Mouse (Mus musculus) cerebellum, adult 9-10 months (tissue): ENCODE results near the gene Gm28048.

Experiments used
- DNase-seq: peaks from one replicate; pipeline ENCODE4 v3.0.0; 2022

The Gm28048 gene

GRCm38 (mm10) chr11:22883676-22884075, 98.2 kb downstream of the Gm28048 start:
- DNase-seq = no peak

DNA sequence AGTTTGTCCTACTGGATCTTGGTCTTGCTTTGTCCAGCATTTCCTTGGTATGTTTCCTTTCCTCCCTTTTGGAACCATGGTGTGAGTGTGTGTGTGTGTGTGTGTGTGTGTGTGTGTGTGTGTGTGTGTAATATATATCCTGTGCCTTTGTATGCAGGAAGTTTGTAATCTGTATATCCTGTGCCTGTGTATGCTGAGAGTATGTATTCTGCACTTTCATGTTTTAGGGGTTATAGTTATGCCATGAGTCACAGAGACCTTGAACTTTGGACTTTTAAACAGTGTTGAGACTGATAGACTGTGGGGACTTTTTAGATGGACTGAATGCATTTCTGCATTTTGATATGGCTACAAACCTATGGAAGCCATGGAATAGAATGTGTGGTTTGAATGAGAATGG, 99.0 kb downstream of the Gm28048 start:
- DNase-seq = no peak

GRCm38 (mm10) chr11:22880383-22881172, 101.3 kb downstream of the Gm28048 start:
- no peak for DNase-seq

GRCm38 (mm10) chr11:22879645-22880044, 102.2 kb downstream of the Gm28048 start:
- no peak for DNase-seq

DNA sequence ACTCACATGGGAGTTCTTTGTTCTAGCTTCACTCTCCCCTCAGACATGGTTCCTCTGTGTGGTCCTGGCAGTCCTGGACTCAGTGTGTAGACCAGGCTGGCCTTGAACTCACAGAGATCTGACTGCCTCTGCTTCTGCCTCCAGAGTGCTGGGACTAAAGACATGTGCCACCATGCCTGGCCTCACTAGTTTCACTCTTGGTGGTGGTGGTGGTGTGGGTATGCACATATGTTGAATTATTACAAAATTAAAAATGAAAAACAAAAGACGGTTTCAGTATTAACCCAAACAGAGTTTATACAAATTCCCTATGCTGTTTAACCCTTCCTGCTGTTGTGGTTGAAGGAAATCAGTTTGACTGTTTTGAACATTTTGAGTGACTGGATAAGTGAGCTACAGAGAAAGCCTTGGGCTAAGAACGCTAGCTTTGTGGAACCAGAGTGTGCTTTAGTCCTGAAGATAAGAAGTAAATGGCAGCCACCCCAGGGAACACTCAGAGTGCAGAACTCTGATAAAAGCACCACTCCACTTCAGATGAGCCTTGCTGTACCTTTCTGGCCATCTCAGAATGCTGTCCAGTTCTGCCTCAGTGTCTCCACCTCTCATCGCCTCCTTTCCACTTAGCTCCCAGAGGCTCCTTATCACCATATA, 105.1 kb downstream of the Gm28048 start:
- DNase-seq = no peak

DNA sequence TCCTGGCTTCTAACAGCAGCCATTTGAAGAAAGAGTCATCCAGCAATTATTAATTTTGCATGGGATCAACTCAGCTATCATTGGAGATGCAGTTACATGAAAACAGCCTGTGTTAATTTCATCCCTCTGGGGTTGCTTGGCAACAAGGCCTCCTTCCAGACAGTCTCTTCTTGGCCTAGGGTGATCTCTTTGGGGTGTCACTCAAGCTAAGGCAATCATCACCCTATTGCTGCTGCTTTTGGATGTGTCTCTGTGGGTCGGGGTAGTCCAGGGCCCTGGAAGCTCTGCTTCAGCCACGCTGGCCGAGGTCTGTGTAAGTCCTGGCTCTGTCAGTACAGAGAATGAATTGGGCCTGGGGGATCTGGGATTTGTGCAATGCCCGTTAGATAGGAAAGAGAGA, 106.6 kb downstream of the Gm28048 start:
- DNase-seq = no peak

- DNase-seq = no peak
Measured at GRCm38 (mm10) chr11:22874747-22875146, 107.1 kb downstream of the Gm28048 start.

- peak; percentile 46 for DNase-seq
Measured at GRCm38 (mm10) chr11:22873383-22873782, 108.5 kb downstream of the Gm28048 start.

GRCm38 (mm10) chr11:22872307-22872680, 109.6 kb downstream of the Gm28048 start:
- no peak for DNase-seq

GRCm38 (mm10) chr11:22871628-22872306, 110.1 kb downstream of the Gm28048 start:
- DNase-seq = no peak

DNA sequence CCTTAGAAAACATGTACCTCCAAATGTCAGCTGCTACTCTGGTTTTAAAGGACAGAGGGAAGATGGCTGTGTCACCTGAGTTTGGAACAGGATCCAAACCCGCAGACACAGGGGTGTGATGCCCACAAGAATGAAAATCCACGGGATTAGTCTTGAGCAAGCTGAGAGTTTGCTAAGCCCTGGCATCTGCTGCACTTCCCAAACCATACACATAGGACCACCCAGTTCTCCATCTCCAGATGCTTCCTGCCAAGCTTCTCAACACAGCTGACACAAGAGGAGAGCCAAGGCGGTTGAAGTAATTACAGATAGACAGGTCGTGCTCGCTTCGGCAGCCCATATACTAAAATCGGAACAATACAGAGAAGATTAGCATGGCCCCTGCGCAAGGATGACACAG, 113.3 kb downstream of the Gm28048 start:
- DNase-seq = no peak

DNA sequence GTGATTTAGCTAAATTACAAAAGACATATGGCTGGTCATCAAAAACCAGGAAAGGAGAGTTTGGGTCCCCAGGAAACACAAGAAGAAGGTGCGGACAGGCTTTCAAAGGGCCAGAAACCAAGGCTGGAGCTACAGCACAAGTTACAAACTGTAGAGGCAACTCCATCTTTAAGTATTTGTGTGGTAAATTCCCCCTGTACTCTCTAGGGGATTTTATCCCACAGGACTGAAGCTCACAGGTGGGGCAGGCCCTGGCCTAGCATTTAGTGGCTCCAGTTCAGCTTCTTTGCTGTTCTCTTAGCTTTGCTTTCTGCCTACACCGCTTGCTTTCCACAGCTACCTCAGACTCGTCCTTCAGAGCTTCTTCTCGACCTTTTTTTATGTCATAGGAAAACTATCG, 114.2 kb downstream of the Gm28048 start:
- DNase-seq = no peak

GRCm38 (mm10) chr11:22865635-22866246, 116.1 kb downstream of the Gm28048 start:
- no peak for DNase-seq

DNA sequence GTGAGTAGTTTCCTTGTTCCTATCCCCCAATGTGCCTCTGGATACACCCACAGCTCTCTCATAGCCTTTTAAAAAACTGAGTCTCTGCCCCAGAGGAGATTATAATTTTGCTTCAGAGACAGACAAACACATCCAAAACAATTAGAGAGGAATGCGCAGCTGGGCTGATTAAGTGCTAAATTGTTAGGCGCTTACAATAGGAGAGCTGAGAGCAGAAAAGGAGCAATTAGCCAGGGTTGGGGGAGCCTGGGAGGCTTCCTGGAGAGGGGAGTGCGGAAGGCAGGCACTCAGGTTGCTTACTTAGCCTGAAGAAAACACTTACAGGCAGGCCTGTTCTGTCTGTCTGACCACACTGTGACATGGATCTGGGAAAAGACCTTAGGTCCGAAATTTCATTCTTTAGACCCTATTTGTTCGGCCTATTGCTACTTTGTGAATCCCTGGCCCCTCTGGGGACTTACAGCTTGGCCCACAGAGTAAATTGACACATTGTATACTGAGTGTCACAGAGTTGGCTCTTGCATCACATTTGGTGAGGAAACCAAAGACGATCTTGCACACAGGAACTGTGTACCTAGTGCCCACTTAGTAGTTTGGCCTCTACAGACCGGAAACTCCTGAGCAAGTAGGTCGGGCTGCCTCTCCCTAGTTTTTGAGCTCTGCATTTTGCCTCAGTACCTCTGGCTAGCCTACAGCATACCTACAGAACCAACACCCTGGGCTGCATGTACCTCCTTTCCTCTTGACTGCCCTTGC, 117.4 kb downstream of the Gm28048 start:
- no peak for DNase-seq

- no peak for DNase-seq
Measured at GRCm38 (mm10) chr11:22863581-22863980, 118.3 kb downstream of the Gm28048 start.

GRCm38 (mm10) chr11:22861315-22861714, 120.6 kb downstream of the Gm28048 start:
- no peak for DNase-seq

DNA sequence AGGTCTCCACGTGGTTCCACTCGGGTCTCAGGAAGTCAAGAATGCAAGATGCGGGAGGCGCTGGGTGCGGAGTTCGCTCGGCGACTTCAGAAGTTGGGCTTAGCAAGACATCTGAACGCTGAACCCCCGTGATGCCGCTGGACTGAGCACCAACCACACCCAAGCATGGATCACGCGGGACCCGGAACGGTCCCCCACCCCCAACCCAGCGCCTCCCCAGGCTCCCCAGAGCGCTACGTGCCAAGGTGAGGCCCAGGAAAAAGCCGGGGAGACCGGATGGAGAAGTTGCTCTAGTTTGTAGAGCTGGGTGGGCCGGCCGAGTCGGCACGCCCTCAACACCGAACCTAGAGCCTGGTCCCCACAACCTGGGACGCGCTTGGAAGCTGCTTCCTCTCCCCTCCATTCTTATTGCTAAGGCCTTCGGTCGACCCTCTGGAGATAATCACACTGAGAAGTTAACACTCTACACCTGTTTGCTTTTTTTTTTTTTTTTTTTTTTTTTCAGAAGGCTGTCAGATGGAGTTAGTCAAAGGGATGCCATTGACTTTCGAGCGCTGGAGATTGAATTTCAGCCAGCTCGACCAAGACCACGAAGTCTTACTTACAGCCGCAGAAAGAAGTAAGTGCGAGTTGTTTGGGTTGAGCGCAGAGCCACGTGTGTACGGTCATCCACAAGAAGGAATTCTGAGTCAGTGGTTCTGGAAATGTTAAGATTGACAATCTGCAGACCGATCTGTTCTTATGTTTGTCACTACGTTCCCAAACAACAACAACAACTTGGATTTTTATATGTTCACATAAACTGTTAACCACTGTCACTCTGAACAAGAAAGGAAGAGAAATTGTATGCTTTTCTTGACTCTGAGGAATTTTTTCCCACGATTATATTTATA, 121.3 kb downstream of the Gm28048 start, which contains the start of gene B3gnt2:
Gene B3gnt2, minus strand, starts transcription at position 627 of the 893 bp plus-strand sequence.
- DNase-seq = no peak

GRCm38 (mm10) chr11:22859633-22860334, 122.1 kb downstream of the Gm28048 start:
- DNase-seq = no peak

- no peak for DNase-seq
Measured at GRCm38 (mm10) chr11:22859301-22859632, 122.6 kb downstream of the Gm28048 start.

DNA sequence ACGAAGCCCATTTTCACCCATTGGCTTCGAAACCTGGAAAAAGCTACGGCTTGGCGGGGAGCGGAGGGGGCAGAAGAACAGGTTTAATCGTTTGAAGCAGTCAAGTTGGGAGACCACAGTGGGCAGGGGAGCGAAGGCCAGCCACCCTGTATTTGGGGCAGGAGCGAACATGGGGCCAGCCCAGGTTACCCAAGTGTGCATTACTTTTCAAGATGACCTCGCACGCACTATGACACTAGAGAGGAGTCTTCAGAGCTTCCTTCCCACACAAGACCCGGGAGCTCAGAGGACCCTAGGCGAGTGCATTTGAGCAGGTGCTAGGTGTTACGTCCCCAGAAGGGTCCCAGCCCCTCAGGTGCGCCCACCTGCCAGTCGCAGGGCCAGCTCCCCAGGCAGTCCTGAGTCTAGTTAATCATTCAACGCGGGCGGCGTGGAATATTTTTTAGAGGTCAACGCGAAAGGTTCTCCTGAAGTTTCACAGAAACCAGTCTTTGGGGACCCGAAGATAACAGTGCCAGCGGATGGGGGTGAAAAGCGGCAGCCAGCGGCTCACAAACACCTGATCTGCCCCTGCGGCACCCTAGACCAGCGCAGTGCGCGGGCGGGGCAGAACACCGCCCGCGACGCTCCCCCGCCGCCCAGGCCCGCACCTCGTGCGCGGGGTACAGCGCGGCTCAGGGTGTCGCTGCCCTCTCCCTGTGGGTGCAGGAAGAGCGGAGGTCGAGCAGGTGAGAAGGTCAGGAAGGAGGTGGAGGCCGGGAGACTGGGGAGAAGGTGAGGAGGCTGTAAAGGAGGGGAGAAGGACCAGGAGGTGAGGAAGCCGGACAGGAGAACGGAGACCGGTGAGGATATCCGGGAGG, 123.2 kb downstream of the Gm28048 start:
- DNase-seq = no peak
